Mouse (Mus musculus): Measurements from ENCODE around the gene Rgs7bp.

DNA sequence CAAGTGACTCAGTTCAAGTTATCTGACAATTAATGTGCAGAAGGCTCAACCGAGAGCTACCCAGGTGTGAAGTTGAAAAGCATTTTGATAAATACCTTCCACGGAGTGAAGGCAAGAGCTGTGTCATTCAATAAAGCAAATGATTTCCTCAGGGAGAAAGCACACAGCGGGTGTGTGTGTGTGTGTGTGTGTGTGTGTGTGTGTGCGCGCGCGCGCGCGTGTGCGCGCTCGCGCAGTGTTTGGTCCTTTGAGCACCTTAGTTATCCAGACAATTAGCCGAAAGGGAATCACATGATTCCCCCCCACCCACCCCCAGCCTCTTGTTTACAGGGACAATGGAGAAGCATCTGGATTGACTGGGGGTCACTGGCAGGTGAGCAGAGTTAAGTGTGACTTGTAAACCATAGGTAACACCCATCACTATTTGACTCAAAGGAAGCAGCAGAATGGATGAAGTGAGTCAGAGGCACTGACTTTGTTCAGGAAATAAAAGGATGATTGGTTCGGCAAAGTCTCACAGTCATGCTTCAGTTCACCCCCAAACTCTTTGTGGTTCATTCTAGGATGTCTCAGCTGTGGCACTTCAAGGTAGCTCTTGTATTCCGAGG, 140.3 kb downstream of the Rgs7bp start:
- TF ChIP-seq POLR2A (IDR thresholded peaks at IDR 0.05; ENCODE audit: extremely low read depth, insufficient read depth, low read length) (no peak), CTCF (IDR thresholded peaks at IDR 0.05; ENCODE audit: extremely low read depth, insufficient read depth, low read length) (no peak)
